Mouse (Mus musculus): ENCODE data around the gene Abt1. TPM values are rescaled to one million over a fixed set of nuclear protein-coding genes. Genes with fewer than 3 reads are reported as not detected.

The Abt1 gene
- total and polyA plus RNA-seq, 2 experiments from 2014 or later, result 6.5 to 8.2 TPM

GRCm38 (mm10) chr13:23435676-23436075 lies 12.0 kb upstream of the Abt1 start:
- H3K27ac ChIP-seq (ENCODE audit: low read depth, low read length), result no peak overlapping the region
- DNase-seq (peak; percentile 17), ATAC-seq (no peak)
- peak overlapping the region; percentile 53 for H3K4me2 ChIP-seq (ENCODE audit: low read depth)
- no peaks in the 10 kb centered on the region for H3K9me3 ChIP-seq (ENCODE audit: low read length)
- no peaks in the 10 kb centered on the region for H3K27me3 ChIP-seq (ENCODE audit: insufficient read depth, low read length)
- no peaks in the 10 kb centered on the region; the same call in 1 of the 2 replicates for H3K4me1 ChIP-seq (ENCODE audit: insufficient read depth)
- no peaks in the 10 kb centered on the region for H3K36me3 ChIP-seq (ENCODE audit: insufficient read depth)
- no peak overlapping the region for H3K9ac ChIP-seq
- peak overlapping the region; percentile 34 for H3K4me3 ChIP-seq (ENCODE audit: low read depth, low read length)
- TF ChIP-seq CTCF (IDR thresholded peaks at IDR 0.05; ENCODE audit: low read depth), result no peak
- 4% methylated on average over 12 of the region's 12 CpGs for WGBS

GRCm38 (mm10) chr13:23435241-23435640 lies 11.6 kb upstream of the Abt1 start:
- H3K4me1 ChIP-seq (ENCODE audit: insufficient read depth), result no peaks in the 10 kb centered on the region; the same call in 1 of the 2 replicates
- WGBS, result 26% methylated on average over 4 of the region's 4 CpGs
- no peaks in the 10 kb centered on the region for H3K9me3 ChIP-seq (ENCODE audit: low read length)
- no peak overlapping the region for H3K27ac ChIP-seq (ENCODE audit: low read depth, low read length)
- peak overlapping the region; percentile 34 for H3K4me3 ChIP-seq (ENCODE audit: low read depth, low read length)
- no peak overlapping the region for H3K9ac ChIP-seq
- TF ChIP-seq CTCF (IDR thresholded peaks at IDR 0.05; ENCODE audit: low read depth), result no peak
- DNase-seq (no peak), ATAC-seq (no peak)
- H3K4me2 ChIP-seq (ENCODE audit: low read depth), result peak overlapping the region; percentile 53
- no peaks in the 10 kb centered on the region for H3K27me3 ChIP-seq (ENCODE audit: insufficient read depth, low read length)
- no peaks in the 10 kb centered on the region for H3K36me3 ChIP-seq (ENCODE audit: insufficient read depth)

DNA sequence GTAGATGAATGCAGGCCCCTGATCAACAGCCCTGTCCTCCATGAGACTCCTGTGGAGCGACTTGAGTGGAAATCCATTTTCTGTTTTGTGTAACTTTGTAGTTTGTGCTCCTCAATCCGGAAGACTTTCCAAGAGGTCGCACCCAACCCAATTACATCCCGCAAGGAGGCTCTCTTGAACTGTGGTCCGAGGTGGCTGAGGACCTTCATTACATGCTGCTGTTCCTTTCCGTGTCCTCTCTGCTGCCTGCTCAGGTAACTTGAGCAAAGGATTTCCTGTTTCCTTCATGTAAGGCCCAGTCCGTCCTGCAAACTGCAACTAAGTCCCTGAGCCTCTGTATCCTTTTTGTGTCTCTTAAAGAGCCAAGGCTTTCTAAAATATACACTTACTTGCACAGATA lies 10.8 kb upstream of the Abt1 start:
- no peaks in the 10 kb centered on the region; the same call in 1 of the 2 replicates for H3K4me1 ChIP-seq (ENCODE audit: insufficient read depth)
- ATAC-seq (no peak), DNase-seq (no peak)
- H3K27me3 ChIP-seq (ENCODE audit: insufficient read depth, low read length), result no peaks in the 10 kb centered on the region
- 16% methylated on average over 7 of the region's 7 CpGs for WGBS
- no peaks in the 10 kb centered on the region for H3K36me3 ChIP-seq (ENCODE audit: insufficient read depth)
- H3K9ac ChIP-seq, result no peak overlapping the region
- no peak overlapping the region for H3K27ac ChIP-seq (ENCODE audit: low read depth, low read length)
- 0 out of 2 replicates have a peak overlapping the region, but pooled peaks have one; percentile 5 for H3K4me2 ChIP-seq (ENCODE audit: low read depth)
- TF ChIP-seq CTCF (IDR thresholded peaks at IDR 0.05; ENCODE audit: low read depth), result no peak
- H3K4me3 ChIP-seq (ENCODE audit: low read depth, low read length), result no peak overlapping the region
- no peaks in the 10 kb centered on the region for H3K9me3 ChIP-seq (ENCODE audit: low read length)

DNA sequence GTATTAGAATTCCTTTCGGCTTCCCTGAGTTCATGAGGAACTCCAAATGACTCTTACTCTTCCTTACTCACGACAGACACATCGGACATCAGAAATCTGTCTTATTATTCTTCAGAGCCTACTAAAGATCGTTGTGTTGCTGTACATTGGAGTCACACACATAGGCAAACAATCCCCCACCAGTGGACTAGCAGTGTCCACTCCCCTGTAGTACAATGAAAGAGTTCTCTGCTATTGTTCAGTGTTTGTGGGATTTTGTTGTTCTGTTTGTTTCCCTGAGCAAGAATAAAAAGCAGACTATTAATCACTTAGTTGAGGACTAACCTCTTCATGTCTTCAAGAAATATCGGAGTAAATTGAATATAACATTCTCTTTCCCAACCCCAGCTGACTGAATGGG lies 10.1 kb upstream of the Abt1 start:
- H3K27ac ChIP-seq (ENCODE audit: low read depth, low read length), result no peak overlapping the region
- no peaks in the 10 kb centered on the region; the same call in 1 of the 2 replicates for H3K4me1 ChIP-seq (ENCODE audit: insufficient read depth)
- no peaks in the 10 kb centered on the region for H3K36me3 ChIP-seq (ENCODE audit: insufficient read depth)
- H3K9me3 ChIP-seq (ENCODE audit: low read length), result no peaks in the 10 kb centered on the region
- no peak overlapping the region for H3K9ac ChIP-seq
- no peak for DNase-seq
- 56% methylated on average over 5 of the region's 5 CpGs for WGBS
- no peak for ATAC-seq
- TF ChIP-seq CTCF (IDR thresholded peaks at IDR 0.05; ENCODE audit: low read depth), result no peak
- no peaks in the 10 kb centered on the region for H3K27me3 ChIP-seq (ENCODE audit: insufficient read depth, low read length)
- peak overlapping the region; percentile 60; the same call in 1 of the 2 replicates for H3K4me2 ChIP-seq (ENCODE audit: low read depth)
- no peak overlapping the region; the same call in 1 of the 2 replicates for H3K4me3 ChIP-seq (ENCODE audit: low read depth, low read length)

DNA sequence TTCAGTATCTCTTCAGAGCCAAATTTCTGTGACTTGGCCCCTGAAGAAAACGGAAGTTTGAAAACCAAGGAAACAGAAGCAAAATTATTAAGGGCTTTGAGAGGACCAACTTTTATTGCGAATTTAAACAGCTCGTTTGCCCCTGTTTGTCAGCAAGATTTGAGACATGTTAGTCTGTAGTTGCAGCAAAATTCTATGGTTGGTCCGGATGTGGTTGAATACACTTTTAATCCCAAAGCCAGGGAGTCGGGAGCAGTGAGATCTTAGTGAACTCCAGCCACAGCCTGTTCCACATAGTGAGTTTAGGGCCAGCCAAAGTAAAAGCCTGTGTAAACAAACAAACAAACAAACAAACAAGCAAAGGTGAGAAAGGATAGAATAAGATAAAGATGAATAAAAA lies 9.5 kb upstream of the Abt1 start:
- WGBS, result 6% methylated on average over 5 of the region's 5 CpGs
- Histone ChIP-seq H3K27ac (ENCODE audit: low read depth, low read length) (no peak overlapping the region), H3K36me3 (ENCODE audit: insufficient read depth) (no peaks in the 10 kb centered on the region), H3K4me2 (ENCODE audit: low read depth) (peak overlapping the region; percentile 60), H3K27me3 (ENCODE audit: insufficient read depth, low read length) (no peaks in the 10 kb centered on the region), H3K4me1 (ENCODE audit: insufficient read depth) (no peaks in the 10 kb centered on the region), H3K9ac (no peak overlapping the region; the same call in 1 of the 2 replicates), H3K4me3 (ENCODE audit: low read depth, low read length) (peak overlapping the region; percentile 71), H3K9me3 (ENCODE audit: low read length) (no peaks in the 10 kb centered on the region)
- ATAC-seq, result no peak
- no peak for DNase-seq
- TF ChIP-seq CTCF (IDR thresholded peaks at IDR 0.05; ENCODE audit: low read depth), result no peak

GRCm38 (mm10) chr13:23432562-23433201 lies 9.0 kb upstream of the Abt1 start:
- under 1% methylated on average over 28 of the region's 28 CpGs for WGBS
- peak overlapping the region; percentile 71 for H3K4me3 ChIP-seq (ENCODE audit: low read depth, low read length)
- DNase-seq, result peak; percentile 98
- no peaks in the 10 kb centered on the region for H3K4me1 ChIP-seq (ENCODE audit: insufficient read depth)
- no peaks in the 10 kb centered on the region for H3K27me3 ChIP-seq (ENCODE audit: insufficient read depth, low read length)
- no peaks in the 10 kb centered on the region for H3K9me3 ChIP-seq (ENCODE audit: low read length)
- peak overlapping the region; percentile 60 for H3K4me2 ChIP-seq (ENCODE audit: low read depth)
- H3K36me3 ChIP-seq (ENCODE audit: insufficient read depth), result no peaks in the 10 kb centered on the region
- ATAC-seq, result peak; percentile 81
- peak overlapping the region; percentile 24 for H3K27ac ChIP-seq (ENCODE audit: low read depth, low read length)
- peak; percentile 76 for TF ChIP-seq CTCF (IDR thresholded peaks at IDR 0.05; ENCODE audit: low read depth)
- peak overlapping the region; percentile 18; the same call in 1 of the 2 replicates for H3K9ac ChIP-seq

- peak overlapping the region; percentile 60 for H3K4me2 ChIP-seq (ENCODE audit: low read depth)
- H3K36me3 ChIP-seq (ENCODE audit: insufficient read depth), result no peaks in the 10 kb centered on the region
- TF ChIP-seq CTCF (IDR thresholded peaks at IDR 0.05; ENCODE audit: low read depth), result no peak
- ATAC-seq (peak; percentile 81), DNase-seq (peak; percentile 94)
- WGBS, result under 1% methylated on average over 15 of the region's 15 CpGs
- H3K4me1 ChIP-seq (ENCODE audit: insufficient read depth), result no peaks in the 10 kb centered on the region
- H3K27ac ChIP-seq (ENCODE audit: low read depth, low read length), result peak overlapping the region; percentile 89
- H3K9me3 ChIP-seq (ENCODE audit: low read length), result no peaks in the 10 kb centered on the region
- peak overlapping the region; percentile 71 for H3K4me3 ChIP-seq (ENCODE audit: low read depth, low read length)
- no peaks in the 10 kb centered on the region for H3K27me3 ChIP-seq (ENCODE audit: insufficient read depth, low read length)
- peak overlapping the region; percentile 60 for H3K9ac ChIP-seq
Measured at GRCm38 (mm10) chr13:23431351-23431771, 7.7 kb upstream of the Abt1 start.
